Mouse (Mus musculus): Measurements from ENCODE around the gene Bnip2.

DNA sequence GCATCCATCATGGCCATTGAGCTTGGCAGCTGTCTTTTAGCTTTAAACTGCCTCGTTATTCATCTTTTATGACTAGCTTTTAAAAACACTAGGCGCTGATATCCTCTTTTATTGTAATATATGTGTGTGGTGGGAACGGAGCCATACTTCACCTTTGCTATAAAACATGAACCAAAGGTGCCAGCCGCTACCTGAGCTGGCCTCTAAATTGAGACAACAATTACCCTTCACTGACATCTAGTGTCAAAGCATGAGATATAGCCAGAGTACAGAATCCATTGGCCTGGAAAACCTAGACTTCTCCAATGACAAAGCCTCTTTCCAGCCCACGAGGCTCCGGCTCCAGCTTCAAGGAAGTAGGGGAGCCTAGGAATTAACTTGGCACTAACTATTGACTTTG is 47.7 kb upstream of the Bnip2 start:
- TF ChIP-seq CTCF (IDR thresholded peaks at IDR 0.05; ENCODE audit: extremely low read depth, insufficient read depth, low read length) (no peak), POLR2A (IDR thresholded peaks at IDR 0.05; ENCODE audit: extremely low read depth, insufficient read depth, low read length) (no peak)

Measured in cortical plate, adult 2 months (tissue).